Mouse (Mus musculus): ENCODE measurements at regions not wholly inside any gene's neighbourhood (a gene's known extent, or its start where the extent isn't known, plus 50 kb on each side); places are given as distances from the start of the nearest gene placed in this dataset.

DNA sequence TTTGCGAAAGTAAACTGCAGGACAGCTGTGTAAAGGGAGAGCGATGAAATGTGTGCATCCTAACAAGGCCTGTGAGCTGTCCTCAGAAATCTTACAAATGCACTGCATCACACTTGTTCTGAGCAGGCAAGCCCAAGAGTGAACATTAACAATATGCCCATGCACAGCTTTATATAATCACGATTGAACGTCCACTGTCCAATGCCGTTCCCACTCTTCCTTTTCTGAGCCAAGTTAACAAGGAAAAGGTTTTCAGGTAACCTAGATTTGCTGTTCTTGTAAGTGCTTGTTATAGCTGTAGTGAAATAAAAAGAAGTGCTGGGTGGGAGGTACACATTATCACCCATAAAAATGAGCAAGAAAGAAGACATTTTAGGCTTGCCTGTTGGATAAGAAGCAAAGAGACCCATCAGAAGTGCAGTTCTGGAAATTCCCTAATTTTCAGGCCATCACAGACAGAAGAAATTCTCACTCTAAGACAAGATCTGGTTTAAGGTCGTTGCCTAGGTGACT, 243.3 kb upstream of the Tenm2 start:
- no peak for ATAC-seq (ENCODE audit: low FRiP score)
- Histone ChIP-seq H3K9me3 (ENCODE audit: control insufficient read depth, low read length) (no peaks in the 10 kb centered on the region), H3K4me1 (replicated peaks; ENCODE audit: control insufficient read depth, insufficient read depth, low read length) (no peaks in the 10 kb centered on the region), H3K4me3 (ENCODE audit: low read depth, low read length) (no peak overlapping the region), H3K9ac (ENCODE audit: low read depth, low read length) (no peak overlapping the region), H3K4me2 (replicated peaks; ENCODE audit: low read depth, low read length) (no peak overlapping the region), H3K27ac (ENCODE audit: low read depth, low read length) (no peak overlapping the region), H3K27me3 (ENCODE audit: control insufficient read depth, insufficient read depth, low read length) (no peaks in the 10 kb centered on the region), H3K36me3 (ENCODE audit: control insufficient read depth, insufficient read depth, low read length) (no peaks in the 10 kb centered on the region)
- WGBS: 94% methylated on average over 6 of the region's 6 CpGs
- no peak for DNase-seq (ENCODE audit: low spot score)

DNA sequence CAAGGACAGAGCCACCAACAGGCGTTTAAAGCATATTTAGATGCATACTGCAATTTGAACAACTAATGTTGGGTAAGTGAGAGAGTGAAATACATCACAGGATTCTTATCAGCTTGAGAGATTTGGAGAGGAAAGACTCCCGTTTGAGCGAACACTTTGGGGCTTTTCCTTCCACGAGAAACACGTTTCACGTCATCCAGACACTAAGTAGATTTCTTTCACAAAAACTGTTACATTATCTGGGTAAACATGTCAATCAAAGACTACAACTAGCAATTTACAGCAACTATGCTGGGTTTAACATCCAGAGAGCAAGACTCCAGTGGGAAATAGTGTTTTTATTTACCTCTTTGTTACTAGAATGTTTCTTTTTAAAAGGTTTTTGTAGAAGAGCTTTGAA, 238.3 kb upstream of the Tenm2 start:
- H3K4me3 ChIP-seq (ENCODE audit: low read depth, low read length): no peak overlapping the region
- H3K4me2 ChIP-seq (replicated peaks; ENCODE audit: low read depth, low read length): no peak overlapping the region
- no peak overlapping the region for H3K9ac ChIP-seq (ENCODE audit: low read depth, low read length)
- DNase-seq (ENCODE audit: low spot score) (no peak), ATAC-seq (ENCODE audit: low FRiP score) (no peak)
- WGBS: 81% methylated on average over 6 of the region's 6 CpGs
- H3K27ac ChIP-seq (ENCODE audit: low read depth, low read length): no peak overlapping the region
- H3K36me3 ChIP-seq (ENCODE audit: control insufficient read depth, insufficient read depth, low read length): no peaks in the 10 kb centered on the region
- H3K4me1 ChIP-seq (replicated peaks; ENCODE audit: control insufficient read depth, insufficient read depth, low read length): no peaks in the 10 kb centered on the region
- no peaks in the 10 kb centered on the region for H3K27me3 ChIP-seq (ENCODE audit: control insufficient read depth, insufficient read depth, low read length)
- H3K9me3 ChIP-seq (ENCODE audit: control insufficient read depth, low read length): no peaks in the 10 kb centered on the region

DNA sequence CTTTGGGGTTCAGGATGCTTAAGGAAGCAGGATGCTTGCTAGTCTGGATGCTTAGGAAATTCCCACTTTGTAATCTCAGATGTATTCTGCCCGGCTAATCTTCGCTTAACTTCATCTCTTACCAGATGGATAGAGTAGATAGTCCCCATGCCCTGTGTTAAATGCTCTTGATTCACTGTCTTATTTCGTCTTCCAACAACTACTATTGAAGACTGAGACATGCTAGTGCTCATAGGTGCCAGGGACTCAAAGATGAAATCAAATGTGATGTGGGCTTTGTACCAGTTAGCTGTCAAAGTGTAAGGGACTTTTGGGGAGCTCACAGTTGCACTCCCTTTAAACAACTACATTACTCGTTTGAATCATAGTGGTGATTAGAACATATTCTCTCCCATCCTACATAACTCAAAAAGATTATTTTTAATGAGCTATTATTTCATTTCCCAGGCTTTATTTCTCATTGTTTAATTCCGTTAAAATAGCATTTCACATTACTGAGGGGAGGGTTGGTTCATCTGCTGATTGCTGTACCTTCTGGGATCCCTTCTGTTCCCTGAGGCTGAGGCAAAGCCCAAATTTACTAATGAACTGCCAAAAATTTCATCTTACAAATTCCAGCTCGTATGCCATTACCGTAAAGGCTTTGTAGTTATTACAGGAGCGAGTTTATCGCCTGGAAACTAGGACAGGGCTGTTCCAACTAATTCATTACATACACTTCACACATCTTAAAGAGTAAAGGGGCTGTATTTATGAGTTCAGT, 228.1 kb upstream of the Tenm2 start:
- Histone ChIP-seq H3K9ac (ENCODE audit: low read depth, low read length) (no peak overlapping the region), H3K4me3 (ENCODE audit: low read depth, low read length) (no peak overlapping the region), H3K9me3 (ENCODE audit: control insufficient read depth, low read length) (no peaks in the 10 kb centered on the region), H3K4me1 (replicated peaks; ENCODE audit: control insufficient read depth, insufficient read depth, low read length) (no peaks in the 10 kb centered on the region), H3K4me2 (replicated peaks; ENCODE audit: low read depth, low read length) (no peak overlapping the region), H3K27ac (ENCODE audit: low read depth, low read length) (no peak overlapping the region), H3K36me3 (ENCODE audit: control insufficient read depth, insufficient read depth, low read length) (no peaks in the 10 kb centered on the region), H3K27me3 (ENCODE audit: control insufficient read depth, insufficient read depth, low read length) (no peaks in the 10 kb centered on the region)
- ATAC-seq (ENCODE audit: low FRiP score) (no peak), DNase-seq (ENCODE audit: low spot score) (no peak)
- 83% methylated on average over 9 of the region's 9 CpGs for WGBS

DNA sequence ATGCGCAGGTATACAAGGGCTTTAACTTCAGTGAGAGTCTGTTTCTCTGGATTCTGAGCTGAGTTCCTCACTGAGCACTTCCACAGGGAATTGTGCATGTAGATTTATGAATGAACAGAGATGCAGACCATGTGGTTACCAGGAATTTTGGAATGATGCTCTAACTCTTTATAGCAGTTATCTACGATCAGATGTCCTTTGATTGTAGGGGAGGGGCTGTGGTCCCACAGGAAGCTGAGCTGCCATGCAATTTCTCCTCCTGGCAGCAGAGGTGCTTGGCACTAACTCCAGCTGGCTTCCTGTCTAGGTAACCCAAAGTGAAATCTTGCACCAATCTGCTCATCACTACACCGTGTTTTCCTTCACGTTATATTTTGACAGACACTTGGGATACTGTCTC, 226.6 kb upstream of the Tenm2 start:
- DNase-seq (ENCODE audit: low spot score) (no peak), ATAC-seq (ENCODE audit: low FRiP score) (no peak)
- Histone ChIP-seq H3K27ac (ENCODE audit: low read depth, low read length) (no peak overlapping the region), H3K4me2 (replicated peaks; ENCODE audit: low read depth, low read length) (no peak overlapping the region), H3K27me3 (ENCODE audit: control insufficient read depth, insufficient read depth, low read length) (no peaks in the 10 kb centered on the region), H3K36me3 (ENCODE audit: control insufficient read depth, insufficient read depth, low read length) (no peaks in the 10 kb centered on the region), H3K9ac (ENCODE audit: low read depth, low read length) (no peak overlapping the region), H3K9me3 (ENCODE audit: control insufficient read depth, low read length) (no peaks in the 10 kb centered on the region), H3K4me1 (replicated peaks; ENCODE audit: control insufficient read depth, insufficient read depth, low read length) (no peaks in the 10 kb centered on the region), H3K4me3 (ENCODE audit: low read depth, low read length) (no peak overlapping the region)
- 92% methylated on average over 4 of the region's 4 CpGs for WGBS

DNA sequence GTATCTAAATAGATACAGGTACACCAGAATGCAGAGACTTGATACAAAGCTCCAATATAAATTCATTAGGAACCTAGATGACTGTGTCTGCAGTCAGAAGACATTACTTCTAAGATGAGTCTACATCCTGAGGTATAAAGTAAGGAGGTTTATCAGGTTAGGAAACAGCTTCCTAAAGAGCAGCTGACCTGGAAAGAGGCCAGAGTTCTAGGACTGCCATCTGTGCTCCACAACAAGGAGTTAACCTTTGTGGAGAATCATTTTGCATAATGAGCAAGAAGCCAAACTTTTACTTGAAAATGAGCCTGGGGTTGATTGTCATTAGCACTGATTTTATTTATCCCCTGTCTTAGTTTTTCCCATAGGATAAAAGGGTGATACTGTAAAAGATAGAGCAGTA, 211.6 kb upstream of the Tenm2 start:
- no peak for DNase-seq (ENCODE audit: low spot score)
- H3K27ac ChIP-seq (ENCODE audit: low read depth, low read length): no peak overlapping the region
- no peaks in the 10 kb centered on the region for H3K36me3 ChIP-seq (ENCODE audit: control insufficient read depth, insufficient read depth, low read length)
- no peak for ATAC-seq (ENCODE audit: low FRiP score)
- no peaks in the 10 kb centered on the region for H3K4me1 ChIP-seq (replicated peaks; ENCODE audit: control insufficient read depth, insufficient read depth, low read length)
- H3K4me3 ChIP-seq (ENCODE audit: low read depth, low read length): no peak overlapping the region
- no peaks in the 10 kb centered on the region for H3K9me3 ChIP-seq (ENCODE audit: control insufficient read depth, low read length)
- H3K27me3 ChIP-seq (ENCODE audit: control insufficient read depth, insufficient read depth, low read length): no peaks in the 10 kb centered on the region
- no peak overlapping the region for H3K9ac ChIP-seq (ENCODE audit: low read depth, low read length)
- no peak overlapping the region for H3K4me2 ChIP-seq (replicated peaks; ENCODE audit: low read depth, low read length)

DNA sequence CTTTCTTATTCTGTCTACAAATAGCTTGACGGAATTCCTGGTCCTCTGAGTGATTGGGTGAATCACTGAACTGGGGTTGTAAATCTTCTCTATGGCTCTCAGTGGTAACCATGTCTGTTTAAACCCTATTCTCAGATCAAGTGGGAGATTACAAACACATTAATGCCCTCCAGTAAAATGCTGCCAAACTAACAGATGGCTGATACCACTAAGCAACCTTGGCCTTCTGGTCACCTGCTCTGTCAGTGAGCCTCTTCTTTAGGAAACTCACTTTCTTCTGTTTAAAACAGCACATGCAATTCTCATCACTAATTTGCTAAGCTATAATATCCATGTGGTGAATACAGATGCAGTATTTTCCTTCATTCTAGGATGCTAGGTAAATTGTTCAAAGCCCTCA, 210.9 kb upstream of the Tenm2 start:
- no peaks in the 10 kb centered on the region for H3K36me3 ChIP-seq (ENCODE audit: control insufficient read depth, insufficient read depth, low read length)
- H3K27me3 ChIP-seq (ENCODE audit: control insufficient read depth, insufficient read depth, low read length): no peaks in the 10 kb centered on the region
- H3K4me3 ChIP-seq (ENCODE audit: low read depth, low read length): no peak overlapping the region
- H3K27ac ChIP-seq (ENCODE audit: low read depth, low read length): no peak overlapping the region
- no peak for ATAC-seq (ENCODE audit: low FRiP score)
- H3K4me2 ChIP-seq (replicated peaks; ENCODE audit: low read depth, low read length): no peak overlapping the region
- H3K9me3 ChIP-seq (ENCODE audit: control insufficient read depth, low read length): no peaks in the 10 kb centered on the region
- no peak overlapping the region for H3K9ac ChIP-seq (ENCODE audit: low read depth, low read length)
- no peak for DNase-seq (ENCODE audit: low spot score)
- 87% methylated on average over 1 of the region's 1 CpGs for WGBS
- no peaks in the 10 kb centered on the region for H3K4me1 ChIP-seq (replicated peaks; ENCODE audit: control insufficient read depth, insufficient read depth, low read length)

DNA sequence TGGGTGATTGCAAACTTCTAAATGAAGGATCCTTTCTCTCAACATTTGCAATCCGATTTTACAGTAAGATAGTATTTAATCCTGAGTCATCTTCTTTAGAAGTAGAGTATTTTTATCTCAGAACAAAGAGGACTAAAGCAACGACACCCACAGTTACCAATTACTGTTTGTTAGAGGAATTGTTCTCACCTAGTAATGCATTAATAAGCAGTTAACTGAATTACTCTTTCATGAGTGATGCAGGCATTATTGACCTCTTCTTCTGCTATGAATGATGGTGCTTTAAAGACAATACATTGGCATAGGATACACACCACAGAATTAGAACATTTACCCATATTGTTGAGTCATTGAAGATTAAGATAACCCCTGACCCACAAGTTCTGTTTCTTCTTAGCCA, 207.0 kb upstream of the Tenm2 start:
- Histone ChIP-seq H3K9me3 (ENCODE audit: control insufficient read depth, low read length) (no peaks in the 10 kb centered on the region), H3K4me3 (ENCODE audit: low read depth, low read length) (no peak overlapping the region), H3K36me3 (ENCODE audit: control insufficient read depth, insufficient read depth, low read length) (no peaks in the 10 kb centered on the region), H3K9ac (ENCODE audit: low read depth, low read length) (no peak overlapping the region), H3K27me3 (ENCODE audit: control insufficient read depth, insufficient read depth, low read length) (no peaks in the 10 kb centered on the region), H3K27ac (ENCODE audit: low read depth, low read length) (no peak overlapping the region), H3K4me2 (replicated peaks; ENCODE audit: low read depth, low read length) (no peak overlapping the region), H3K4me1 (replicated peaks; ENCODE audit: control insufficient read depth, insufficient read depth, low read length) (no peaks in the 10 kb centered on the region)
- WGBS: 74% methylated on average over 2 of the region's 2 CpGs
- no peak for DNase-seq (ENCODE audit: low spot score)
- ATAC-seq (ENCODE audit: low FRiP score): no peak

DNA sequence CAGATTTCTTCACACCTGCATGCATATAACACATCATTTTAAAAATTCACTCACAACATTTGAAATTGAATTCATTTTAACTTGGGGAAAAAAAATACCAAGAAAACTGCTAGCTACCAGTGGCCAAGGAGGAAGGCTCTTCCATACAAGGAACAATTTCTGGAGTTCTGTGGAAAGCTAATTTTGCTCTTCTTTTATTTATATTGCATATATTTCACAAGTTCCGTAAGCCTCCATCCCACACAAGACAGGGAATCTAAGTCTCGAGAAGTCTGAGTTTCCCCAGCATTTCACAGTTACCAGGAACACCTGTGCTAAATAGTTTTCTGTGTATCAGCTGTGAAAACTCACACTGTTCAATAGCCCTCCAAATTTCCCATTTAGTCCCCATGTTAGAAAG, 198.8 kb upstream of the Tenm2 start:
- no peak overlapping the region for H3K27ac ChIP-seq (ENCODE audit: low read depth, low read length)
- H3K4me3 ChIP-seq (ENCODE audit: low read depth, low read length): no peak overlapping the region
- H3K9ac ChIP-seq (ENCODE audit: low read depth, low read length): no peak overlapping the region
- no peak for DNase-seq (ENCODE audit: low spot score)
- H3K9me3 ChIP-seq (ENCODE audit: control insufficient read depth, low read length): no peaks in the 10 kb centered on the region
- 54% methylated on average over 2 of the region's 2 CpGs for WGBS
- H3K4me2 ChIP-seq (replicated peaks; ENCODE audit: low read depth, low read length): no peak overlapping the region
- H3K27me3 ChIP-seq (ENCODE audit: control insufficient read depth, insufficient read depth, low read length): no peaks in the 10 kb centered on the region
- no peaks in the 10 kb centered on the region for H3K36me3 ChIP-seq (ENCODE audit: control insufficient read depth, insufficient read depth, low read length)
- no peaks in the 10 kb centered on the region for H3K4me1 ChIP-seq (replicated peaks; ENCODE audit: control insufficient read depth, insufficient read depth, low read length)
- ATAC-seq (ENCODE audit: low FRiP score): no peak

DNA sequence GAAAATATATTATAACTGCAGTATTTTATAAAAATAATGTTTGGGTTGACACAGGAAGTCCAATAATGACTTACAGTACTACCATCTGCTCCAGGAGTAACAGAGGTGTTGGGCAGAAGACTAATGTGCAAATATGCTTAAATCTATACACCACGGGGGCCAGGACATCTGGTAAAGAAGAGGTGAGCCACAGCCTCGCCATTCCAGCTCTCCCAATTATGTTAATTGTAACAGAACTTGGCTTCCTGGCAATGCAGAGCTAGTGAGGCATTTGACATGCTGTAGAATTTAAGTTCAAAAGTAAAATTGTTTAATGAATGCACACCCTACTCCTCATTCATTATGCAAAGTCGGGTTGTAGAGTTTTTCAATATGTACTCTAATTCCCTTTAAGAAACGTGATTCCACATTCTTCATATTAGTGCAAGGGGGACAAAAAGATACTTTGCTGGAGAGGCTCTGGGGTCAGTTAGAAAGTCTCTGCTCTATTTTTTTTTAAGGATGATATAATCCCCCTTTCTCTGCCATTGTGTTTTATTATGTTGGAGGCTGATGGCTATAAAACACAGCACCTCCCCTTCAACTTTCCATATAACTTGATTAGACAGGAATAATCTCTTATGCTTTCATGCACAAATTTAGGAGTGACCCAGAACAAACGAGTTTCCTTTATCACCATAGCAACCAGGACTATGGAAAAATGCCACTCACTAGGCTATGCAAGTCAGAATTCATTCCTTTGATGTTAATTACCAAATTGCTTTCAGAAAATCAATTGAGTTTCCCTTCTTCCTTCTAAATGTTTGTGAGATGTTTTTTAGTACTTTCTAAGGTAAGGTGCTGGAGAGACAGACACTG, 188.8 kb upstream of the Tenm2 start:
- ATAC-seq (ENCODE audit: low FRiP score): no peak
- H3K27me3 ChIP-seq (ENCODE audit: control insufficient read depth, insufficient read depth, low read length): no peaks in the 10 kb centered on the region
- WGBS: 46% methylated on average over 5 of the region's 5 CpGs

More for the DNA sequence above, 188.8 kb upstream of the Tenm2 start:
- H3K4me1 ChIP-seq (replicated peaks; ENCODE audit: control insufficient read depth, insufficient read depth, low read length): no peaks in the 10 kb centered on the region
- no peak overlapping the region for H3K4me3 ChIP-seq (ENCODE audit: low read depth, low read length)
- no peak overlapping the region for H3K4me2 ChIP-seq (replicated peaks; ENCODE audit: low read depth, low read length)
- H3K27ac ChIP-seq (ENCODE audit: low read depth, low read length): no peak overlapping the region
- no peaks in the 10 kb centered on the region for H3K9me3 ChIP-seq (ENCODE audit: control insufficient read depth, low read length)
- no peaks in the 10 kb centered on the region for H3K36me3 ChIP-seq (ENCODE audit: control insufficient read depth, insufficient read depth, low read length)
- H3K9ac ChIP-seq (ENCODE audit: low read depth, low read length): no peak overlapping the region
- no peak for DNase-seq (ENCODE audit: low spot score)
